9 mouse cellular contexts compared by ENCODE assay signal in the genomic region with DNA sequence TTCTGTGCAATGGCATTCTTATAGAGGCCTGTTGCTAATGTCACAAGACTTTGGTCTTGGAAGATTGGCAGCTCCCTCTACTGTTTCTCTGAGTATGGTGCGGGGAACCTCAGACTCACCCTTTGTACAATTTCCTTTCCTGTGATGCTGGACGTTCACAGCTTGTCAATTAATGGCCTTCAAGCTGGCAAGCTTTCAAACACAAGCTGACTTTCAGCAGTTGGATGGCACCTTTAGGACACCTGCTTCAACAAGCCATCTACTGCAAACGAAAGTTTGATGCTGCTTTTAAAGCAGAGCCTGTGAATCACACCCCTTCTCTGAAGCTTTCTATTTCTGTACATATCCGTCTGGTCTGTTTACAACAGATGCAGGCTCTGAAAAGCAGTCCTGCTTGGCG.
DNase-seq lines count a peak whose midpoint lies in the region; ATAC-seq and TF ChIP-seq lines count a peak whose summit lies in the region.
"Had no signal": no experiment of that assay in that cellular context is flagged by ENCODE, and none has a peak within 500 bp of the region (broad histone marks: within the 10 kb centered on the region; RNA-seq: fewer than 3 reads in every experiment).

No protein-coding gene starts in this region.

- no peak for TF ChIP-seq POLR2A in brain, embryonic 14.5 days (IDR thresholded peaks at IDR 0.05; ENCODE audit: borderline replicate concordance, extremely low read depth, insufficient read depth, insufficient read length, poor library complexity, severe bottlenecking)

- TF ChIP-seq CTCF in brain, embryonic 14.5 days (IDR thresholded peaks at IDR 0.05; ENCODE audit: borderline replicate concordance, extremely low read depth, insufficient read depth, insufficient read length): peak; percentile 48; the same call in 1 of the 2 replicates

- H3K9me3 ChIP-seq in heart, embryonic 14.5 days (ENCODE audit: control insufficient read depth, low read length): no peaks in the 10 kb centered on the region
- H3K9me3 ChIP-seq in liver, embryonic 12.5 days (replicated peaks): no peaks in the 10 kb centered on the region
- H3K9me3 ChIP-seq: lung, embryonic 15.5 days had no signal

- DNase-seq in heart, adult 9 months (ENCODE audit: low spot score in 2 of 2): no peak
- peak; percentile 65 for DNase-seq in brain, embryonic 14.5 days (ENCODE audit: low read depth)
- peak; percentile 33 for DNase-seq in layer of hippocampus, adult 11-12 months (ENCODE audit: low spot score)
- peak; percentile 11 for DNase-seq in left cerebral cortex, postnatal 4 days
- DNase-seq in lung, postnatal 36 days: no peak

- intact Hi-C loops in left cerebral cortex, postnatal 4 days (cut with DNase I): loop anchor here (5.0 to 10.0 kb wide), 3 partner anchors 482 to 1398 kb away; a partner anchor contains a TSS

- H3K4me1 ChIP-seq in heart, embryonic 14.5 days (ENCODE audit: control insufficient read depth in 2 of 2, insufficient read depth in 2 of 2, low read length in 2 of 2): no peaks in the 10 kb centered on the region
- H3K4me1 ChIP-seq in liver, embryonic 12.5 days: no peaks in the 10 kb centered on the region
- H3K4me1 ChIP-seq: lung, embryonic 15.5 days had no signal

- WGBS in heart, embryonic 14.5 days: 41% methylated on average over 5 of the region's 5 CpGs
- WGBS in liver, embryonic 12.5 days (ENCODE audit: insufficient replicate concordance): 59% methylated on average over 5 of the region's 5 CpGs

- no peak overlapping the region for H3K9ac ChIP-seq in heart, embryonic 14.5 days (ENCODE audit: low read length)
- H3K9ac ChIP-seq in liver, embryonic 12.5 days: no peak overlapping the region
- H3K9ac ChIP-seq: lung, embryonic 15.5 days had no signal

- peak overlapping the region; percentile 14; the same call in 1 of the 2 replicates for H3K4me2 ChIP-seq in heart, embryonic 14.5 days (ENCODE audit: low read length)
- no peak overlapping the region for H3K4me2 ChIP-seq in liver, embryonic 12.5 days
- H3K4me2 ChIP-seq: lung, embryonic 15.5 days had no signal

- H3K27me3 ChIP-seq in heart, embryonic 14.5 days (ENCODE audit: control insufficient read depth, insufficient read depth, low read length): no peaks in the 10 kb centered on the region
- no peaks in the 10 kb centered on the region for H3K27me3 ChIP-seq in liver, embryonic 12.5 days (replicated peaks)
- H3K27me3 ChIP-seq: lung, embryonic 15.5 days had no signal

- H3K36me3 ChIP-seq in heart, embryonic 14.5 days (ENCODE audit: control insufficient read depth, insufficient read depth, low read length): no peaks in the 10 kb centered on the region
- no peaks in the 10 kb centered on the region for H3K36me3 ChIP-seq in liver, embryonic 12.5 days
- H3K36me3 ChIP-seq: lung, embryonic 15.5 days had no signal

- H3K27ac ChIP-seq in heart, embryonic 14.5 days (replicated peaks in 1 of 2; ENCODE audit: control insufficient read depth in 1 of 2, insufficient read depth in 1 of 2, low read depth in 2 of 2, low read length in 2 of 2): no peak overlapping the region
- no peak overlapping the region for H3K27ac ChIP-seq in liver, embryonic 12.5 days
- H3K27ac ChIP-seq: lung, embryonic 15.5 days had no signal

- H3K4me3 ChIP-seq in heart, embryonic 14.5 days (ENCODE audit: control insufficient read depth in 1 of 2, insufficient read depth in 1 of 2, low read depth in 1 of 2, low read length in 2 of 2): no peak overlapping the region
- H3K4me3 ChIP-seq in liver, embryonic 12.5 days: no peak overlapping the region
- H3K4me3 ChIP-seq: lung, embryonic 15.5 days had no signal

- ATAC-seq in heart, embryonic 14.5 days (ENCODE audit: insufficient number of reproducible peaks, insufficient read depth, low FRiP score, low read depth): no peak
- ATAC-seq in liver, embryonic 12.5 days: no peak
- no peak for ATAC-seq in granulocyte monocyte progenitor cell, adult 5-6 weeks (replicated peaks; ENCODE audit: poor library complexity, severe bottlenecking)

Comparison
In these comparisons a context has a peak if more than half of its experiments do, and no peak if none do; other contexts are left out.
1. DNase-seq: peak in brain, embryonic 14.5 days (single experiment), layer of hippocampus, adult 11-12 months (single experiment) and left cerebral cortex, postnatal 4 days (single experiment); none in heart, adult 9 months (0 of 2) and lung, postnatal 36 days (single experiment).